Mouse (Mus musculus): ENCODE measurements around the gene Gm37240. TPM values are rescaled to one million over a fixed set of nuclear protein-coding genes. Genes with fewer than 3 reads are reported as not detected.

Gm37240 gene
- total and polyA plus RNA-seq, 3 experiments: not detected

DNA sequence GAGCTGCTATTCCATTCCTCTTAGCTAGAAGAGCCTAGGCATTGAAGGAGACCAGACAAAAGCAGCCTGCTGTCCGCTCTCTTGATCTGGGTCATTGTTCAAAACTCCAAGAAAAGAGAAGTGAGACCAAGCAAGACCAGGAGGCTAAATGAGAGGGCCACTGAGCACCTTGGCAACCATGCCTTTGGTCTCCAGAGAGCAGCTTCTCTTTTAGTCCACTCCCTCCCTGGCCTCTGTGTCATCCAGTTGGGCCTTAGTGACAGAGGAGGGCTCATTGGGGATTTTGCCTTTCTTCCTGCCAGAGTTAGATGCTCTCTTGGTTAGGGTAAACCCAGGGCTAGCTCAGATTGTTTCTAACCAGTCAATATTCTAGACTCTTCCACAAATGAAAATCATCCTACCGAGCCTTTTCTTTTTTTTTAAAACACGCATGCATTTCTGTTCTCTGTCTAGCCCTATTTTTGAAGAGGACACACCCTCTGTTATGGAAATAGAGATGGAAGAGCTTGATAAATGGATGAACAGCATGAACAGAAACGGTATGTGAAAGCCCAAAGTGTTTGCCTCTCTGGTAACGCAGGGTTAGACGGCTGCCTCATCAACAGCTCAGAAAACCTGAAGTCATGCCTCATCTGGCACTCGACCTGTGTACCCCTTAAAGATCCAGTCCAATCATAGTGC is 1197.1 kb downstream of the Gm37240 start:
- Histone ChIP-seq H3K4me1 (ENCODE audit: insufficient read depth, low read depth, low read length) (peaks cover 18% of the 10 kb centered on the region), H3K27me3 (ENCODE audit: insufficient read depth, low read length) (peaks cover 41% of the 10 kb centered on the region), H3K9me3 (replicated peaks) (no peaks in the 10 kb centered on the region), H3K36me3 (replicated peaks) (no peaks in the 10 kb centered on the region), H3K4me3 (ENCODE audit: low read depth, low read length) (no peak overlapping the region)
- no peak for TF ChIP-seq POLR2AphosphoS5 (IDR thresholded peaks at IDR 0.05; ENCODE audit: insufficient replicate concordance, low read depth, low read length)
- TF ChIP-seq CTCF (IDR thresholded peaks at IDR 0.05; ENCODE audit: low read depth, low read length): no peak
- TF ChIP-seq GATA1 (IDR thresholded peaks at IDR 0.05; ENCODE audit: borderline replicate concordance, low read length): no peak
- DNase-seq (ENCODE audit: low spot score): no peak
- ATAC-seq (ENCODE audit: extremely low read depth, insufficient number of reproducible peaks, low FRiP score, poor library complexity, severe bottlenecking): no peak

DNA sequence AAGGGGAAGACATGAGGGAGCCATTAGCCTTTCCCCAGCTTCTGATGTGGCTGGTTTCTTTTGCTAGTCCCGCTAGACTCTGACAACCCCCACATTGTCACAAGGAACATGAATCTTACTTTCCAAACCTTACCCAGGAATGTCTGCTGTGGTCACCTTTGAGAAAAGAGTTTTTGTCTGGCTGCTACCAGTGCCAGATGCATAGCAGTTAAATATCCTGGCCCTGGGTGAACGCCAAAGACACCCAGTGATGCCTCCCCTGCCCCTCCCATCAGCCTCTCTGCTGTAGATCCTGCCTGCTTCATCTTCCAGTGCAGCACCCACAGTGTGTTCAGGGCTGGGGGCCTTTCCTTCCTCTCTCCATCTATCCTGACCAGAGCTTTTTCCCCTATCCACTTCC is 1197.7 kb downstream of the Gm37240 start:
- TF ChIP-seq GATA2 (IDR thresholded peaks at IDR 0.05; ENCODE audit: borderline replicate concordance, low read depth, low read length) (no peak), GATA1 (IDR thresholded peaks at IDR 0.05; ENCODE audit: borderline replicate concordance, low read length) (no peak), TAL1 (conservative IDR thresholded peaks at IDR 0.05; ENCODE audit: low read depth, low read length) (no peak), CTCF (IDR thresholded peaks at IDR 0.05; ENCODE audit: low read depth, low read length) (no peak), POLR2AphosphoS5 (IDR thresholded peaks at IDR 0.05; ENCODE audit: insufficient replicate concordance, low read depth, low read length) (no peak)
- no peak overlapping the region for H3K4me3 ChIP-seq (ENCODE audit: low read depth, low read length)
- DNase-seq (ENCODE audit: low spot score): no peak
- no peaks in the 10 kb centered on the region for H3K36me3 ChIP-seq (replicated peaks)
- ATAC-seq (ENCODE audit: extremely low read depth, insufficient number of reproducible peaks, low FRiP score, poor library complexity, severe bottlenecking): no peak
- H3K4me1 ChIP-seq (ENCODE audit: insufficient read depth, low read depth, low read length): peaks cover 16% of the 10 kb centered on the region
- H3K9me3 ChIP-seq (replicated peaks): no peaks in the 10 kb centered on the region
- peaks cover 42% of the 10 kb centered on the region for H3K27me3 ChIP-seq (ENCODE audit: insufficient read depth, low read length)

DNA sequence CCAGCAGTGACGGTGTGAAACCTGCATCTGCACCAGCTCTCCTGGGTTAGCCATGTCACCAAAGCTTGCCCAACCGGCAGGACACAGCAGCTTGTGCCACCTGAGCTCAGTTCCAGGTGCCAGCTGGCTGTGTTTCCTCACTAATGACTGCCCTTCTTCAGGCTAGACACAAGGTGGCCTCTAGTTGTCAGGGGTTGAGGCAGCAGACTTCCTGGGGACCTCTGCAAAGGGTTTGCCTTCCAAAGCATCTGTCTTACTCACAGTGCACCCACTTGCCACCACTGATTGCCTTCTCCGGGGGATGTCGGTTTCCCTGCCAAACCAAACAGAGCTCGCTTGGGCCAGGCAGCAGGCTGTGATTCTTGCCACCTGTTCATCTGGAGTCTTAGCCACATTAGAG is 1199.1 kb downstream of the Gm37240 start:
- ATAC-seq (ENCODE audit: extremely low read depth, insufficient number of reproducible peaks, low FRiP score, poor library complexity, severe bottlenecking) (no peak), DNase-seq (ENCODE audit: low spot score) (no peak)
- TF ChIP-seq TAL1 (conservative IDR thresholded peaks at IDR 0.05; ENCODE audit: low read depth, low read length) (no peak), GATA2 (IDR thresholded peaks at IDR 0.05; ENCODE audit: borderline replicate concordance, low read depth, low read length) (no peak), GATA1 (IDR thresholded peaks at IDR 0.05; ENCODE audit: borderline replicate concordance, low read length) (no peak), CTCF (IDR thresholded peaks at IDR 0.05; ENCODE audit: low read depth, low read length) (no peak), POLR2AphosphoS5 (IDR thresholded peaks at IDR 0.05; ENCODE audit: insufficient replicate concordance, low read depth, low read length) (no peak)
- Histone ChIP-seq H3K27me3 (ENCODE audit: insufficient read depth, low read length) (peaks cover 46% of the 10 kb centered on the region), H3K4me3 (ENCODE audit: low read depth, low read length) (no peak overlapping the region), H3K4me1 (ENCODE audit: insufficient read depth, low read depth, low read length) (peaks cover 11% of the 10 kb centered on the region), H3K9me3 (replicated peaks) (no peaks in the 10 kb centered on the region), H3K36me3 (replicated peaks) (no peaks in the 10 kb centered on the region)

DNA sequence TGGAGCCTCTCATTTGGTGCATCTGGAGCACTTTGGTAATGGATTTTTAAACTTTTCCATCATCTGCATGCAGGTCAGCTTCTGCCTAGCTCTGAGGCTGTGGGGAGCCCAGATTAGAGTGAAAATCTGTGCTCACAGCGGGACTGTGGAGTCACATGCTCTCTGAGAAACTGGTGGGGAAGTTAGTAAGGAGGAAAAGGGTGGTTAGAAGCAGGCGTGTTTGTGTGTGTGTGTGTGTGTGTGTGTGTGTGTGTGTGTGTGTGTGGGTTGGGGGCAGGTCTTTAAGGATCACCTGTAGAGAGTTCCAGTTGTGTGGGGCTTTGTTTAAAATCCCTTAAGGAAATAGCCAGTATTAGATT is 1199.9 kb downstream of the Gm37240 start:
- Histone ChIP-seq H3K27me3 (ENCODE audit: insufficient read depth, low read length) (peaks cover 46% of the 10 kb centered on the region), H3K4me1 (ENCODE audit: insufficient read depth, low read depth, low read length) (peaks cover 11% of the 10 kb centered on the region)

DNA sequence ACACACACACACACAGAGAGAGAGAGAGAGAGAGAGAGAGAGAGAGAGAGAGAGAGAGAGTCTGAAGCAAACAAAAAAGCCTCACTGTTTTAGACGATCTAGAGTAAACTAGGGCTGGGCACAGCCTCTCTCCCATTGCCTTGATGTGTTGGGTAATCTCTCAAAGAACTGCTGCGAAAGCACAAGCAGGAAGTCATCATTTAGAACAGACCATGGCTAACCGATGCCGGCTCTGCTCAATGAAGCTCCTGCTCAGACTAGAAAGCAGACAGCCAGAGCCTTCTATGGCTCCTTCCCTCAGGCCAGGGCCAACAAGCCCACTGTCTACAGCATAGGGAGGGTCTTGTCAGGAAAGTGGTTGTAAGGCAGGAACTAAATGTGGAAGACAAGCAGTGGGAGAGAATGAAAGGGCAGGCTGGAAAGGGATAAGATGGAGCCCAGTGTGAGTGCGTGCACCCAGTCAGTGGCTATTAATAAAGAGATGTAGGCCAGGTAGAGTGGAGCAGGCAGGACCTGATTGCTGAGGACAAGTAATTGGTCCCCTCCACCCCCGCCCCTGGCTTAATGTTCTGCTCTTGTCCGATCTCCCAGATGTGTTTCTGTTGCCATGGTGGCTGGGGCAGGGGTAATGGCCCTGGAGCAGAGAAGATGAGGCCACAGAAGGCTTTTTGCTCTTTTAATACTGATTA is 1200.4 kb downstream of the Gm37240 start:
- ATAC-seq (ENCODE audit: extremely low read depth, insufficient number of reproducible peaks, low FRiP score, poor library complexity, severe bottlenecking) (no peak), DNase-seq (ENCODE audit: low spot score) (no peak)
- no peaks in the 10 kb centered on the region for H3K9me3 ChIP-seq (replicated peaks)
- H3K36me3 ChIP-seq (replicated peaks): no peaks in the 10 kb centered on the region
- peaks cover 44% of the 10 kb centered on the region for H3K27me3 ChIP-seq (ENCODE audit: insufficient read depth, low read length)
- no peak for TF ChIP-seq POLR2AphosphoS5 (IDR thresholded peaks at IDR 0.05; ENCODE audit: insufficient replicate concordance, low read depth, low read length)
- no peak for TF ChIP-seq CTCF (IDR thresholded peaks at IDR 0.05; ENCODE audit: low read depth, low read length)
- TF ChIP-seq TAL1 (conservative IDR thresholded peaks at IDR 0.05; ENCODE audit: low read depth, low read length): no peak
- TF ChIP-seq GATA1 (IDR thresholded peaks at IDR 0.05; ENCODE audit: borderline replicate concordance, low read length): no peak
- TF ChIP-seq GATA2 (IDR thresholded peaks at IDR 0.05; ENCODE audit: borderline replicate concordance, low read depth, low read length): no peak
- no peak overlapping the region for H3K4me3 ChIP-seq (ENCODE audit: low read depth, low read length)
- peaks cover 11% of the 10 kb centered on the region for H3K4me1 ChIP-seq (ENCODE audit: insufficient read depth, low read depth, low read length)

More for the DNA sequence above, 1199.9 kb downstream of the Gm37240 start:
- no peak for DNase-seq (ENCODE audit: low spot score)
- Histone ChIP-seq H3K9me3 (replicated peaks) (no peaks in the 10 kb centered on the region), H3K4me3 (ENCODE audit: low read depth, low read length) (no peak overlapping the region), H3K36me3 (replicated peaks) (no peaks in the 10 kb centered on the region)
- TF ChIP-seq GATA2 (IDR thresholded peaks at IDR 0.05; ENCODE audit: borderline replicate concordance, low read depth, low read length): no peak
- no peak for TF ChIP-seq POLR2AphosphoS5 (IDR thresholded peaks at IDR 0.05; ENCODE audit: insufficient replicate concordance, low read depth, low read length)
- no peak for TF ChIP-seq GATA1 (IDR thresholded peaks at IDR 0.05; ENCODE audit: borderline replicate concordance, low read length)
- TF ChIP-seq TAL1 (conservative IDR thresholded peaks at IDR 0.05; ENCODE audit: low read depth, low read length): no peak
- TF ChIP-seq CTCF (IDR thresholded peaks at IDR 0.05; ENCODE audit: low read depth, low read length): no peak
- ATAC-seq (ENCODE audit: extremely low read depth, insufficient number of reproducible peaks, low FRiP score, poor library complexity, severe bottlenecking): no peak

DNA sequence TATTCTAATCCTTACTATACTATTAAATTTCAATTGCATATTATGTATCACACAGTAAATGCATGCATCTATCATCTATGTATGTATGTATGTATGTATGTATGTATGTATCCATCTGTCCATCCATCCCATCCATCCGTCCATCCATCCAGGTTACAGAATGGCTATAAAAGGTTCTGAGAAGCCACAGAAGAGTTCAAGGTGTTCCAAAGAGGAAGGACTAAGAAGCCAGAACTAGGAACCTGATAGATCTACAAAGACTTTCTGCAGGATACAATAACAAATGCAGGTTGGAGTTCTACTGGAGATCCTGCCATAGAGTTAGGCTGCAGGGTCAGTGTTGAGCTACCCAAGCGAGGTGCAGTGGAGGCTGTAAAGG is 1201.0 kb downstream of the Gm37240 start:
- Histone ChIP-seq H3K4me3 (ENCODE audit: low read depth, low read length) (no peak overlapping the region), H3K27me3 (ENCODE audit: insufficient read depth, low read length) (peaks cover 46% of the 10 kb centered on the region), H3K9me3 (replicated peaks) (no peaks in the 10 kb centered on the region), H3K36me3 (replicated peaks) (no peaks in the 10 kb centered on the region), H3K4me1 (ENCODE audit: insufficient read depth, low read depth, low read length) (peaks cover 15% of the 10 kb centered on the region)
- no peak for ATAC-seq (ENCODE audit: extremely low read depth, insufficient number of reproducible peaks, low FRiP score, poor library complexity, severe bottlenecking)
- no peak for TF ChIP-seq POLR2AphosphoS5 (IDR thresholded peaks at IDR 0.05; ENCODE audit: insufficient replicate concordance, low read depth, low read length)
- no peak for TF ChIP-seq GATA2 (IDR thresholded peaks at IDR 0.05; ENCODE audit: borderline replicate concordance, low read depth, low read length)
- TF ChIP-seq GATA1 (IDR thresholded peaks at IDR 0.05; ENCODE audit: borderline replicate concordance, low read length): no peak
- TF ChIP-seq CTCF (IDR thresholded peaks at IDR 0.05; ENCODE audit: low read depth, low read length): no peak
- TF ChIP-seq TAL1 (conservative IDR thresholded peaks at IDR 0.05; ENCODE audit: low read depth, low read length): no peak
- no peak for DNase-seq (ENCODE audit: low spot score)
